Mouse (Mus musculus) colon, adult 2 months (tissue): ENCODE measurements around the gene Dmrta1. TPM values are rescaled to one million over a fixed set of nuclear protein-coding genes. Genes with fewer than 3 reads are reported as not detected.

Experiments
- polyA plus RNA-seq: library from polyadenylated mRNA; depleted of rRNA; stranded (reverse); fragments of >200 nt; gene quantifications from 2 replicates; pipeline ENCODE4 v1.2.3, GENCODE M21; 2012; rRNA removed

Dmrta1 gene
- polyA plus RNA-seq: 0.02 and 0.17 TPM in 2 replicates

DNA sequence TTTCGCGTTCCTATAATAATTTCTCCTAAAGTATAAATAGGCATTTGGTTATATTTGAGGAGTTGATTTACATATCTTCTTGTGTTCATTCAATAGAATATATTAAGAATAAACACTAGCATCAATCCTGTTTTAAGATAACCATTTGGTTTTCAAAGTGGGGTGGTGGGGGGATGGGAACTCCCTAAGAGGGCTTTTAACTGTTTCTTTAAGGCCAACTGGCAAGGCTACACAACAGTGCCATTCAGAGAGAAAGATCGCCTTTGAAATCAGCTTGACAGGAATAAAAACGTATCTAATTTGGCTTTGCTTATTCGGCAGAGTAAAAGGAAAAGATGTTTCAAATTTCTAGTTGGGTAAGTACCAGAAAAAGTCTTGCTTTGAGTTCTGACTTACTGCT lies at the start of gene Dmrta1:
TSS of gene Dmrta1 (plus strand) at position 242 of the 400 bp plus-strand sequence.

